Mouse (Mus musculus) granulocyte monocyte progenitor cell, adult 5-6 weeks (primary cell): ENCODE results near the gene Specc1l. TPM values are rescaled to one million over a fixed set of nuclear protein-coding genes. Genes with fewer than 3 reads are reported as not detected.

Experiments
- ATAC-seq: replicated peaks from 2 replicates; pipeline ENCODE4 v1.8.0; 2016; ENCODE audit warnings: mild to moderate bottlenecking, moderate TSS enrichment, inconsistent platforms; ENCODE audit not compliant: poor library complexity, severe bottlenecking
- total RNA-seq, 2 experiments: library from RNA; stranded (forward) in 1 of 2; stranded (reverse) in 1 of 2; fragments of 200-712, 200-1000 nt in 1 of 2; fragments of >200 nt in 1 of 2; fragmentation: Nextera tagmentation in 1 of 2; gene quantifications; 2 replicates each; pipeline ENCODE4 v1.2.3; 2014 to 2017

Specc1l gene
- 23.6 and 25.4 TPM in 2 replicates for total RNA-seq (2014; fragmentation: Nextera tagmentation)
- 26.3 and 29.8 TPM in 2 replicates for total RNA-seq (2017)

DNA sequence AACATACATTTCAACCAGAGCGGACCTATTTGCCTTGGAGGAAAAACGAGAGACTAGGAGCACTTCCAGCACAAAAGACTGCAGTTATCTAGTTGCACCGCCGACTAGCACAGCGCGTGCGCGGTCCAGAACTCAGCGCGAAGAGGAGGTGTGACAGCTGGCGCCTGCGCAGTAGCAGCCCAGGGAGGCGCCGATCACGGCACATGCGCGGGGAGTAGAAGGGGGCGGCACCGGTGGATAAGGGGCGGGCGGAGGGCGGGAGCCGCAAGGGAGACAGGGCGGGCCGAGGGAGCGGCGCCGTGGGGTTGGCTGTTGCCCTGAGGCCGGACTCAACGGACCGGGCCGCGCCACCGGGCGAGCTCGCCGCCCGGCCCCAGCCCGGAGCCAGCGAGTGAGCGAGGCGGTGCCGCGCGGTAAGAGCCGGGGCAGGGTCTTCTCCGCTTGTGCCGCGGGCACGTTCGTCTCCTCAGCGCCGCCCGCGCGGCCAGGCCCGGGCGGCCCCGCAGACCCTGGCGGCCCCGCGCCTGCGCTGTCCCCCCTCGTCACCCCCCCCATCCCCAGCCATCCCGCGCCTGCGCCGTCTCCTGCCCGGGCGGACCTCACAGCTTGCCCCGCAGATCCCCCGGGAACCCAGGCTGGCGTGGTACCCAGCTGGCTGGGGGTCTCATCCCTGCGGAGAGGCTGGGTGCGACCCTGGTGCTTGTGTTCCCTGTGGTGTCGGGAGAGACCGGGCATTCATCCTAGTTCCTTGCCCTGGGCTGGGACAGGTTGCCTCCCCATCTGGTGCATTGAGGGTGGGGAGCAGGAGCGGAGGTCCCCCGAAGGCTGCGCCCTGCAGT, at the start of gene Specc1l:
TSS of gene Specc1l (plus strand) at position 267 of the 839 bp plus-strand sequence.
- peak; percentile 98 for ATAC-seq

DNA sequence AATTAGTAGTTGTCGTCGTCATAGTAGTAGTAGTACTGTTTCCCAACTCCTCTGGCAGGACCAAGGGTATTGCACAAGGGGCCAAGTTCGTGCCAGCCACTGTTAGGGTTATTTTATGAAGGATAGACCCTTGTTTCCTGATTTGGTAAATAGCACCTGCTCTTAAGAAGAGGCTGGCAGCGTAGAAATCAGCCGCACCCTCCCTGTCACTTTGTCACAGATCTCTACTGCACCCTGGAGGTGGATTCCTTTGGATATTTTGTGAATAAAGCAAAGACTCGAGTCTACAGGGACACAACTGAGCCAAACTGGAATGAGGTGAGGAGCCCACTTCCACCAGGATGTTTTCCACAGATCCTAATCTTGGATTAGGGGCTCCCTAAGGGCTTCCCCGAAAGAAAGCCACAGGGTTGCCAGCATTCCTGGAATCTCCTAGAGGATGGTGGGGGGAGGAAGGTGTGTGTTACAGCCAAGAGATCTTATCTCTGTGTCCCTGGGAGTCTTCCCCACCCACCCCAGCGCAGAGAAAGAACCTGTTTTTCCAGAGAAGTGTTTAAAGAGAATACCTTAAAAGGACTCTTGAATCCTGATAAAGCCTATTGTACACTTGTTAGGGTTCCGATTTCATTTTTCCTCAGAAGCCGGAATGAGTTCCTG, 45.9 kb upstream of the Specc1l start:
- peak; percentile 91 for ATAC-seq

DNA sequence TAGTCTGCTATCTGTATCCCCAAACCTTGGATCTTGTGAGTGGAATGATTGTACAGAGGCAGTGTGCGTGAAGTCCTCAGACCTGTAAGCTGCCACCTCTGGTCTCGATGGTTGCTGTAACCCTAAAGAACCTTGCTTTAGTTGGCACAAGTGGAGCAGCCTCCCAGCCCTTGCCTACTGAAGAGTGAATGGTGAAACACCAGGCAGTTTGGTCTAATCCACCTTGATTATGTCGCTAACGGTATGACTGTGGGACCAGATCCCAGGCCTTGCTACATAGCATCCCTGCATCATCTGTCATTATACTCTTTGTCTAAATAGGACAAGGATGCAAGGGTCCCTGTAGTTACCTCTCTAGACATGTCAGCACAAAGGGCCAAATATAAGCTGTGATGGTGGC, 45.3 kb upstream of the Specc1l start:
- ATAC-seq, result no peak

DNA sequence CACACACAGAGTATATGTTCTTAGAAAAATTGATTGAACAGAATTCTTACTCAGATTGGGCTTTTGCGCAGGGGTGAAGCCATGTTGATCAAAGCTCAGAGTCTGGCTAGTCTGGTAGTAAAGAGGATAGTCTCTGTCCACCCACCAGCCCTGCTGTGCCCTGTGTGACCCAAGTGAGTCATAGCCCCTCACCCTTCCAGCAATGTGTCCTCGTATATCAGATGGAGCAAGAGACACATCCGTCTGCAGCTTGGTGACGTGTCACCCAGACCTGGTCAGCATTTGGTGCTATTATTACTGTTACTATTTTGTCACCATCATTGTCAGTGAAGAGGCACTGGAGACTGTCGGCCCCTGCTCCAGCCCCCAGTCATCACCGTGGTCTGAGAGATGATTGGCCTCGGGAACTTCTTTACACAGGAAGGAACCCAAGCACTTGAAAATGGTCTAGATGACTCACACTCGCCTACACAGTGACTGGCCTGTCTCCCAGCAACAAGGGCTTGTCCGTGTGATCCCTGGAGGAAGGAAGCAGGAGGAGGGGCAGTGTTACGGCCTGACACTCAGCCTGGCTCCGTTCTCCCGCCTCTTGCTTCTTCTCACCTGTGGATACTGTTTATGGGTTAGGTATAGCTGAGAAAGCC, 41.5 kb upstream of the Specc1l start:
- peak; percentile 47 for ATAC-seq

DNA sequence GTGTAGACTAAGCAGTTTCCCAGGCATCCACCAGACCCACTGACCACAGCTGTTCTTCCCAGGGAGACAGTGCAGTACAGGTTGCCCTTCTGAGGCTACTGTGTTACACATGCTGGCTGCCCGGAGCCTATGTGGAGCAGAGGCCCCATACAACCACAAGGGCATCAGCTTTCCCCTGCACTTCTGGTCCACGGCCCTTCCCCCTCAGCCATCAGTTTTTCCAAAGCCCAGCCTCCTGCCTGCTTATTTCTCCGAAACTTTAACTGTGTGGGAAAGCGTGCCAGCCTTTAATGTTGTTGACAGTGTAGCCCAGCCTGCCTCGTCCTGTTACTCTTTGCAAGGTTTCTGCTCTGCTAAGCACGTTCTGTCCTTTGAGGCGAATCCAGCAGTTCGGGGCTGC, 38.8 kb upstream of the Specc1l start:
- no peak for ATAC-seq

DNA sequence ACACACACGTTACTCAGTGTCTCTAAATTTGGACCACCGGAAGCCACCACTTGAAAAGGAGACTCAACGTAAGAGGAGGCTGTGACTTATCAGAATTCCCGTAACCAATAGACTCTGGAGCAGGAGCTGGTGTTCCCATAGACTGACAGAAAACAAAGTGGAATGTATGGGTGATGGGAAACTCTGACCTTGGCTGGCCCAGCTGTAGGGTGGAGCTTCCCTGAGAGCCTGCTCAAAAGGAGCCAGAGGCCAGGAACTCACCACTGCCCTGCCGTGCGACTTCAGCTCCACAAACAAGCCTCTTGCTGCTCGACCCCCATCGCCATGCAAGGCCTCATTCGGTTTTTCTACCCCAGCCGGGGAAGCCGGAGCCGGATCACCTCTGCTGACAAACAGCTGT, 38.2 kb upstream of the Specc1l start:
- ATAC-seq, result no peak

DNA sequence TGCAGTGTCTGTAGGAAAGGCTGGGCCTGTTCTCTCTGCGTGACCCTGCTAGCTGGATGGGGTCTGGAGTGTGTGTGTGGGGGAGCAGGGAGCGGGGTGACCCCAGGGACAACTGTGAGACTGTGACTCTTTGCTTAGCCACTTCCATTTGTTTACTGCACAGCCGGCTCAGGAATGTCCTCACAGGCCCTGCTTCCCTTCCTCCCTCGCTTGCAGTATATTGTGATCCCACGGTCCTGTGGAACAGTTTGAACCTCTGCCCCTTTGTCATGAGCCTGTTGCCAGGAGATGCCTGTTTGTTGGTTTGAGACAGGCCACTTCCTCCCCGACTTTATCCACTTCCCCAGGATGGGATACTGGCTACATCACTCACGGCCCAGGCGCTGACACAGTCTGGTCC, 35.4 kb upstream of the Specc1l start:
- 0 out of 2 replicates have a peak, but pooled peaks have one; percentile 11 for ATAC-seq

DNA sequence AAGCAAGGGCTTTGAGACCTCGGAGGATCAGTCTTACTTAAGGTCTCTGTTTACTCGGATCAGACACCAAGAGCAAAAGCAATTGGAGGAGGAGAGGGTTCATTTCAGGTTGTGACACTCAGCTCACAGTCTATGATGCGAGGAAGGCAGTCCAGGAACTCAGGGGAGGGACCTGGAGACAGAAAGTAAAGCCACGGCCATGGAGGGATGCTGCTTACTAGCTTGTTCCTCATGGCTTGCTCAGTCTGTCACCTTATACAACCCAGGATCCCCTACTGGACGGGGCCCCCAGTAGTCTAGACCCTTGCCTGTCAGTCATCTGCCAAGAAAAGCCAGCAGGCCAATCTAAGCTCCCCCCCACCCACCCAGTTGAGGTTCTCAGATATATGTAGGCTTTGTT, 33.0 kb upstream of the Specc1l start:
- no peak for ATAC-seq

DNA sequence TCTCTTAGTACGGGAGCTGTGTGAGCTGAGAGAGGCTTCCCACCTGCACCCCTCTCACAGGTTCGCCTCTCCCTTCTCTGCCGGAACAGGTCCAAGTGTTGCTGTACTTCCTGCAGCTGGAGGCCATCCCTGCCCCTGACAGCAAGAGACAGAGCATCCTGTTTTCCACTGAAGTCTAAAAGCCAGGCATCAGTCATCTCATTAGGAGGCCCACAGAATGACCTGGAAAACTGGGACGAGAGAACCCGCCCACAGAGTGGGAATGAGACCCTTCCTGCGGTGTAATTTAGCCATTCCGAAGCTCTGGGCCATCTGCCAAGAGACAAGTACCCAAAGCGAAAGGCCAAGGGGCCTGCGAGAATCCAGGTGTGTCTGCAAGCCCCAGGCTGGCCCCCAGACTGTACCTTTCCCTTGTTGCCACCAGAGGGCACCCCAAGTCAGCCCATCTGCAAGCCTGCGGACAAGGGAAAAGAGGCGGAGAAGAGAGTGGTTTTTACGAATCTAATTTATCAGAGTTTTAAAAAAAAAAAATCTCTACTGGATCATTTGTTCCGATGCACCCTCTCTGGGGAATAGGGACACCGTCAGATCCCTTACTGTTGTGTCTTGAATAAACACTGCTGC, 29.6 kb upstream of the Specc1l start:
- peak; percentile 68 for ATAC-seq

DNA sequence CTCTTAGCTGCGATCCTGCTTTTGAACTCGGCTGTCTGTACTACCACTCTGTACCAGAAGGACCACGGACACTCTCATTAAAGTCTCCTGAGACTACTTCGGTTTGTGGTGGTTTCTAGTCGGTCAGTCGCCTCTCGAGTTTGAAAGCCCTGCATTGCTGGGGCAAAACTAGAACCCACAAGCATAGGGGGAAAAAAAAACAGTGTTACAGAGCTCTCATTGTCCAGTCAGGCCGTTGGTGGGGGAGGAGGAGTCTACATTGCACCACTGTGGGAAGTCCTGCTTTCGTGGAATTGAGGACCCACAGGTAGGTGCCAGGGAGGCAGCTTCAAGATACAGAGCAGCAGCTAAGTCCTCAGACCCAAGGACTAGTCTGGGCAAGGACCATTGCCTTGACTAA, 27.0 kb upstream of the Specc1l start:
- no peak for ATAC-seq

DNA sequence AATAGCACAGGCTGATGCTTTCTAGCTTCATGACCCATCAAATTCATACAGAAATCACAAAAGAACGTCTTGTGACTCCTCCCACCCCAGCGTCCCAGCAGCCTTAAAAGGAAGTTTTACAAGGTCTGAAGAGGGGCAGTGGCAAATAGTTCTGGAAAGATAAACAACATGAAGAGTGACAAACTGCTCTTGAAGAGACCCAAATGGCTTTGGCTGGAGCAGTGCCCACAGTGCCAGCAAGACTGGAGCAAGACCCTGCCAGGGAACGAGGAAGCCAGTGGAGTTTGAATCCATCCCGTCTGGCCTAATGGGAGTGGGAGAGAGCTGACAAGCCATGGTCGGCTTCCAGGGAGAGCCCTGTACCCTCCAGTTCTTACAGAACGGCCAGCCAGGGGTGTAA, 25.3 kb upstream of the Specc1l start:
- ATAC-seq, result no peak

DNA sequence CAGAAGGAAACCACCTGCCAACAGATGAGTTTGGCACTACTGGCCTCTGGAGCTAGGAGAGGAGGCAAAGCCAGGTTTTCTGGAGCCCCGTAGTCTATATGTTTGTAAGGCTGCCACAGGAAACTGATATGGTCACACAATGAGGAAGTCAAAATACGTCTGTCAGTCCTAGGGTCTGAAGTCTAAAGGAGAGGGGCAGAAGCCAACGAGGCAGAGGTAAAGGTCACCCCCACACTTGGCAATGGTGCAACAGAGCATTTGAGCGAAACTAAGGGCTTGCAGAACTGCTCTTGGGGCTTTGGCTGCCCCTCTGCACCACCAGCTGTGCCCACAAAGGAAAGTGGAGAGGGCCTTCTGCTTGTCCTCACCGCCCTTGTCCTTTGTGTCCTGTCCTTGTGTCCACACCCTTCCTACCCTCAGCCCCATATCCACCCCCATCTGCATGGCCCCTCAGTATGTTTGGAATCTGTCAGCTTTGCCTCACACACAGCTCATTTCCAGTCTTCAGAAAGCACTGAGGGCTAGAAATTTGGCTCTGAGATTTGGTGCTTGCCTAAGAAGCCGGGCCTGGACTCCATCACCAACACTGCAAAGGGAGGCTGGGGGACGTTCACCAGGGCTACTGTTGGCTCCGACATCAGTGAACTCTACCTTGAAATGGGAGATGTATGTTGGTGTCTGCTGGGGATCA, 24.4 kb upstream of the Specc1l start:
- peak; percentile 86 for ATAC-seq

DNA sequence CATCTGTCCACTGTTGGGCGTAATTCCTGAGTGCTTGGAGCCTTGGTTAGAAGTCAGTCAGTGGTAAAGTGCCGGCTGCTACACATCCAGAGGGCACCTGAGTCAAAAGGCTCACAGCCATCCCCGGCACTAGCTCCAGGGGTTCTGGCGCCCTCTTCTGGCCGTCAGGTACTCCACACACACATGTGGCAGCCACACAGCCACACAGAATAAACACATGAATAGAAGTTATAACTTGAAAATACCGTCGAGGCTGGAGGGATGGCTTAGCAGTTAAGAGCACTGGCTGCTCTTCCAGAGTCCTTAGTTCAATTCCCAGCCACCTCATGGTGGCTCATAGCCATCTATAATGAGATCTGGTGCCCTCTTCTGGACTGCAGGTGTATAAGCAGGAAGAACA, 20.2 kb upstream of the Specc1l start:
- ATAC-seq, result peak; percentile 33; the same call in 1 of the 2 replicates

DNA sequence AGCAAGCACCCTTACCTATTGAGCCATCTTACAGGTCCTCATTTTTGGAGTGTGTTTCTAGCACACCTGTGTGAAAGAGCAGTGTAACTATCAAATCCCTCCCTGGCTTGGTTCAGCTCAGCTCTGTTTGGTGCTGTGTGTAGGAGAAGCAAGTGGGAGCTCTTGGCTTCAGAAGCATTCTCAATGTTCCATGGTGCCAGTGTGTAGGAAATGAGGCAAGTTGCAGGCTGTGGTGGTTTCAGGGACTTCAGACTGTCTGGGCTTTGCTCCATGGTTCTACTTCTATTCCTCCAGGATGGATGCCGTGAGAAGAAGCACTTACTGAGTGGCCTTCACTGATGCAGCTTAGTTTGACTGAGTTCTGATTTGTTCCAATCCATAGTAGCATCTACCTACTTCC, 14.1 kb upstream of the Specc1l start:
- no peak for ATAC-seq

DNA sequence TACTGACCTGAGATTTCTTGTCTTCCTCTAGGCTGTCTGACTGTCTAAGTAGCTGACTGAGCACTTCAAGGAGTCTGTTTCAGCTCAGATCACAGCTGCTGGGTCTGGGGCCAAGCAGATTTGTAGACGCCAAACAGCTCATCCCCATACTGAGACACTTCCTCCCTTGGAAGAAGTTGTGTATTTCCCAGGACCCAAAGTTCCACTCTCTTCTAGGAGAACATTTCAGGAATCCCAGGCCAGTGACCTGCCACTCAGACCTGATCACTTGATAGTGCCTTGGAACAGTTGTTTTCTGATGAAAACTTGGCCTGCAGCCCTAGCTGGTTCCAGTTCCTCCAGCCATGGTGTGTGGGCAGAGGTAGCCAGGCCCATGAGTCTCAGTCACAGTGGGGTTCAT, 11.1 kb upstream of the Specc1l start:
- ATAC-seq, result no peak

DNA sequence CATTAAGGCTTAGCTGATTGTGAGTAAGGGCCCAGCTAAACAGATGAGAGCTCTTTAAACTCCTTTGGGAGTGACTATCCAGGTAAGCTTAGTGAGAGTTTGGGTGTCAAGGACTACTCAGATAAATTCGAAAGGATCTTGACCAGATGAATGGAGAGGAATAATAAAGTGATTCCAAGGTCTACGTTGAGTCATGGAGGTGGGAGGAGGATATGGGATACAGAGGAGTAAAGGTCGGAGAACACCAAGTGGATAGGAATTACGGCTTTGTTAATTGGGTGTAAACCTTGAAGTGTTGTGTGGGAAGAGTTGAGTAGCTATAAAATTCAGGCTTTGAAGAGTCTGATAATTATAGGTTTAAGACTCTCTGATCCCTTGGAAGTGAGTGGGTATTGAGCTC, 5.7 kb upstream of the Specc1l start:
- no peak for ATAC-seq

DNA sequence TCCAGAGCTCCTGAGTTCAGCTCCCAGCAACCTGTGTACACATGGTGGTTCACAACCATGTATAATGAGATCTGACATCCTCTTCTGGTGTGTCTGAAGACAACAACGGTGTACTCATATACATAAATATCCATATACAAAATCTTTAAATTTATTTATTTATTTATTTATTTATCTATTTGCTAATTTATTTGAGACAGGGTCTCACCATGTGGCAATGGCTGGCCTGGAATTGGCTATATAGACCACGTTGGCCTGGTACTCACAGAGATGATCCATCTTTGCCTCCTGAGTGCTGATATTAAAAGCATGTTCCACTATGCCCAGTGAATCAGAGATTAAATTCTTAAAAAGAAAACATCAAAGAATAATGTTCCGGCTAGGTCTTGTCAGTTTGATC, 1.0 kb upstream of the Specc1l start:
- no peak for ATAC-seq

DNA sequence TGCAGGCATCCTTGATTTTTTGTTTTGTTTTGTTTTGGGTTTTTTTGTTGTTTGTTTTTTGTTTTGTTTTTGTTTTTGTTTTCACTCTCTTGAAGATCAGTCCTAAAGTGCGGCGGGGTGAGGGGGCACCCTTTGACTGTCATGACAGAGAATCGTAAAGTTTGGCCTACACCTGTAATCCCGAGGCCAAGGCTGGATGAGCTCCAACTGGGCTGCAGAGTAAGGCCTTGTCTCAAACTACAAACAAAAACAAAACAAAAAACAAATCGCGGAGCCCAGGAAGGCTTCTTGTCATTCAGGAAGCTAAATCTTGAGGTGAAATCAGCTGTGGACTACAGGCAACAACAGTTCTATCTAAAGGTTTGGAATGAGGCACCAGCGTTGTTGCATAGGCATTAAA, 1.1 kb downstream of the Specc1l start:
- no peak for ATAC-seq

DNA sequence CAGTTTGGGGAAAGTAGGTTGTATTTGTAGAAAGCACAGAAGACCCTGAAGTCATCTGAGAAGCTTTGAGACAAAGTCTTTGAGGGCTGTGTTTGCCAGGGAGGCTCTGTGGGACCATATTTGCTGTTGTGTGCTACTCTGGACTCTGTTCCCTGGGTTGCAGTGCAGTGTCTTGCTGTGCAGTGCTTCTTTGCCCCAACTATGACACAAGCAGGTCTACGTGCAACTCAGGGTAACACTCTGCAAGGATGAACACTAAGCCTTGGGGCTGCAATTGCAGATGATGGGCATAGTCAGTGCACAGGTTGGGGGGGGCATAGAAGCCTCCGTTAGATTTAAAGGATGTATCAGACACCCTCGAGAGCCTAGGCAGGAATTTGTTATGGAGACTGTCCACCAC, 8.8 kb downstream of the Specc1l start:
- no peak for ATAC-seq

DNA sequence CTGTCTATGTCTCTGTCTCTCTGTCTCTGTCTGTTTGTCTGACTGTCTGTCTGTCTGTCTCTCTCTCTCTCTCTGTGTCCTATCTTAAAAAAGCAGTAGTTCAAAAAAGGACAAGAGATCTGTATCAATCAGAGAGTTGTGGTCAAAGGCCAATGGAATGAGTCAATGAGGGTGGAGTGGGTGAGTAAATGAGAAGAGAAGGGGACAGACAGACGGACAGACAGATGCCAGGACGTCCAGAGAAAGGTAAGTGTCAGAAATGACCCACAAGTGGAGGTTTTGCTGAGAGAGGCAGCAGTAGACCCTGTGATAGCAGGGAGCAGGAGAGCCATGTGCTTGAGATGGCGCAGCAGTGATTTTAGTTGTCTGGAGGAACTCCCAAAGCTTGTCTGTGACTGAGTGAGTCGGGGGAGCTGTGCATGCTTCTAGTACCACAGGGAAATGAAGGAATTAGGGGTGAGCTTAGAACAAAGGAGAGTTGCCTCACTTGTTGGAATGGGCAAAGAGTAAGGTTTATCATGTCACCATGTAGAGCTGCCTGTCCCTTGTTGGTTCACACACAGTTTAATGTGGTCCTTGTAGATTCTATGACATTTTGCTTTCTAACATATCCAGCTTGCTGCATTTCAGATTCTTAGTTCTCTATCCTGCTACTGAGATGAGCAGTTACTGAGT, 10.2 kb downstream of the Specc1l start:
- ATAC-seq, result no peak
